ENCODE assay signal across 8 mouse cellular contexts in genomic region chr2:32536086-32536633, GRCm38 (mm10). TPM values are rescaled to one million over a fixed set of nuclear protein-coding genes. Genes with fewer than 3 reads are reported as not detected.
DNase-seq lines count a peak whose midpoint lies in the region; ATAC-seq lines count a peak whose summit lies in the region.

No protein-coding gene starts in this region.

- H3K27ac ChIP-seq in hindbrain, embryonic 14.5 days: peak overlapping the region; percentile 93
- H3K27ac ChIP-seq in liver, embryonic 11.5 days (ENCODE audit: low read depth, low read length): no peak overlapping the region
- peak overlapping the region; percentile 97 for H3K27ac ChIP-seq in neural tube, embryonic 15.5 days (replicated peaks)

- under 1% methylated on average over 14 of the region's 14 CpGs for WGBS in hindbrain, embryonic 14.5 days
- WGBS in liver, embryonic 11.5 days: 2% methylated on average over 14 of the region's 14 CpGs
- WGBS in neural tube, embryonic 15.5 days: under 1% methylated on average over 14 of the region's 14 CpGs

- no peak for ATAC-seq in erythroblast, adult 5-6 weeks (replicated peaks; ENCODE audit: low FRiP score, poor library complexity, severe bottlenecking)
- no peak for ATAC-seq in hindbrain, embryonic 14.5 days (ENCODE audit: low FRiP score)
- no peak for ATAC-seq in liver, embryonic 11.5 days (replicated peaks; ENCODE audit: low FRiP score)
- no peak for ATAC-seq in neural tube, embryonic 15.5 days (ENCODE audit: low FRiP score)

- peaks cover 66% of the 10 kb centered on the region for H3K27me3 ChIP-seq in erythroblast, embryonic 14.5 days (ENCODE audit: control insufficient read depth)
- no peaks in the 10 kb centered on the region for H3K27me3 ChIP-seq in hindbrain, embryonic 14.5 days (ENCODE audit: control insufficient read depth, insufficient read depth, low read length)
- H3K27me3 ChIP-seq in liver, embryonic 11.5 days (replicated peaks; ENCODE audit: control insufficient read depth, insufficient read depth, low read length): peaks cover 12% of the 10 kb centered on the region
- no peaks in the 10 kb centered on the region for H3K27me3 ChIP-seq in neural tube, embryonic 15.5 days (replicated peaks)

- no peaks in the 10 kb centered on the region; the same call in 1 of the 2 replicates for H3K9me3 ChIP-seq in erythroblast, embryonic 14.5 days (ENCODE audit: control insufficient read depth, low read length)
- no peaks in the 10 kb centered on the region for H3K9me3 ChIP-seq in hindbrain, embryonic 14.5 days (ENCODE audit: control insufficient read depth, low read length)
- no peaks in the 10 kb centered on the region for H3K9me3 ChIP-seq in liver, embryonic 11.5 days (ENCODE audit: control insufficient read depth, low read length)
- no peaks in the 10 kb centered on the region for H3K9me3 ChIP-seq in neural tube, embryonic 15.5 days (replicated peaks)

- DNase-seq in CD4-positive helper T cell, adult 2 months (ENCODE audit: low read depth, low spot score): peak; percentile 31
- DNase-seq in embryo, embryonic 9.5 days (ENCODE audit: extremely low spot score): peak; percentile 22
- peak; percentile 41 for DNase-seq in hindbrain, embryonic 14.5 days (ENCODE audit: low spot score)
- peak; percentile 54 for DNase-seq in liver, embryonic 11.5 days (ENCODE audit: low spot score)
- no peak for DNase-seq in yolk sac, embryonic 10.5 days (ENCODE audit: low spot score)

- peak overlapping the region; percentile 88 for H3K4me2 ChIP-seq in hindbrain, embryonic 14.5 days (replicated peaks)
- H3K4me2 ChIP-seq in liver, embryonic 11.5 days: peak overlapping the region; percentile 91
- H3K4me2 ChIP-seq in neural tube, embryonic 15.5 days: peak overlapping the region; percentile 74

- peak overlapping the region; percentile 79 for H3K4me3 ChIP-seq in erythroblast, embryonic 14.5 days (replicated peaks)
- peak overlapping the region; percentile 94 for H3K4me3 ChIP-seq in hindbrain, embryonic 14.5 days (replicated peaks; ENCODE audit: low read length)
- peak overlapping the region; percentile 69 for H3K4me3 ChIP-seq in liver, embryonic 11.5 days (ENCODE audit: low read depth, low read length)
- peak overlapping the region; percentile 94 for H3K4me3 ChIP-seq in neural tube, embryonic 15.5 days (replicated peaks)

- H3K9ac ChIP-seq in hindbrain, embryonic 14.5 days: peak overlapping the region; percentile 98
- H3K9ac ChIP-seq in liver, embryonic 11.5 days (ENCODE audit: low read depth, low read length): peak overlapping the region; percentile 61
- peak overlapping the region; percentile 94 for H3K9ac ChIP-seq in neural tube, embryonic 15.5 days (replicated peaks)

- H3K4me1 ChIP-seq in erythroblast, embryonic 14.5 days (ENCODE audit: control insufficient read depth): peaks cover 20% of the 10 kb centered on the region
- peaks cover 56% of the 10 kb centered on the region for H3K4me1 ChIP-seq in hindbrain, embryonic 14.5 days (replicated peaks; ENCODE audit: control insufficient read depth, insufficient read depth, low read length)
- peaks cover 19% of the 10 kb centered on the region; the same call in 1 of the 2 replicates for H3K4me1 ChIP-seq in liver, embryonic 11.5 days (replicated peaks; ENCODE audit: control insufficient read depth, insufficient read depth, low read length)
- peaks cover 62% of the 10 kb centered on the region for H3K4me1 ChIP-seq in neural tube, embryonic 15.5 days

- no peaks in the 10 kb centered on the region for H3K36me3 ChIP-seq in erythroblast, embryonic 14.5 days (ENCODE audit: control insufficient read depth)
- no peaks in the 10 kb centered on the region for H3K36me3 ChIP-seq in hindbrain, embryonic 14.5 days (replicated peaks; ENCODE audit: control insufficient read depth, insufficient read depth)
- no peaks in the 10 kb centered on the region for H3K36me3 ChIP-seq in liver, embryonic 11.5 days (ENCODE audit: control insufficient read depth, insufficient read depth, low read length)
- no peaks in the 10 kb centered on the region for H3K36me3 ChIP-seq in neural tube, embryonic 15.5 days

RNA-seq across cellular contexts. Expression of gene Fam102a, which starts 1.0 kb away (rescaled TPM):
- 0.03 and 0.06 TPM in 2 replicates for polyA plus RNA-seq in erythroblast, embryonic 14.5 days (2012)
- total RNA-seq in erythroblast, adult 5-6 weeks (2015; ENCODE audit: low replicate concordance): 1.2 and 2.7 TPM in 2 replicates
- total RNA-seq in erythroblast, adult 5-6 weeks (2017; ENCODE audit: low replicate concordance): 0.28 and 6.5 TPM in 2 replicates
- polyA plus RNA-seq in hindbrain, embryonic 14.5 days (2014; fragmentation: Nextera tagmentation; extraction: Ambion mirVana): 7.8 and 8.3 TPM in 2 replicates
- 4.1 and 6.5 TPM in 2 replicates for polyA plus RNA-seq in liver, embryonic 11.5 days (2014; fragmentation: Nextera tagmentation; extraction: Ambion mirVana)
- 6.7 and 7.0 TPM in 2 replicates for polyA plus RNA-seq in neural tube, embryonic 15.5 days (2015; fragmentation: Nextera tagmentation; extraction: Ambion mirVana)

RNA-seq across cellular contexts. Expression of gene Dpm2, which starts 34.5 kb away (rescaled TPM):
- 1.2 and 1.7 TPM in 2 replicates for polyA plus RNA-seq in erythroblast, embryonic 14.5 days (2012)
- total RNA-seq in erythroblast, adult 5-6 weeks (2015; ENCODE audit: low replicate concordance): 26.9 and 41.0 TPM in 2 replicates
- 8.6 and 18.2 TPM in 2 replicates for total RNA-seq in erythroblast, adult 5-6 weeks (2017; ENCODE audit: low replicate concordance)
- polyA plus RNA-seq in hindbrain, embryonic 14.5 days (2014; fragmentation: Nextera tagmentation; extraction: Ambion mirVana): 132 and 141 TPM in 2 replicates
- polyA plus RNA-seq in liver, embryonic 11.5 days (2014; fragmentation: Nextera tagmentation; extraction: Ambion mirVana): 100 and 109 TPM in 2 replicates
- 141 and 147 TPM in 2 replicates for polyA plus RNA-seq in neural tube, embryonic 15.5 days (2015; fragmentation: Nextera tagmentation; extraction: Ambion mirVana)

RNA-seq across cellular contexts. Expression of gene Pip5kl1, which starts 38.4 kb away (rescaled TPM):
- polyA plus RNA-seq in erythroblast, embryonic 14.5 days (2012): not detected in 2 replicates
- not detected in 2 replicates for total RNA-seq in erythroblast, adult 5-6 weeks (2015; ENCODE audit: low replicate concordance)
- 1.9 TPM in 1 of 2 replicates, not detected in the other for total RNA-seq in erythroblast, adult 5-6 weeks (2017; ENCODE audit: low replicate concordance)
- polyA plus RNA-seq in hindbrain, embryonic 14.5 days (2014; fragmentation: Nextera tagmentation; extraction: Ambion mirVana): 11.6 and 12.6 TPM in 2 replicates
- polyA plus RNA-seq in liver, embryonic 11.5 days (2014; fragmentation: Nextera tagmentation; extraction: Ambion mirVana): 0.48 TPM in 1 of 2 replicates, not detected in the other
- 16.3 and 17.8 TPM in 2 replicates for polyA plus RNA-seq in neural tube, embryonic 15.5 days (2015; fragmentation: Nextera tagmentation; extraction: Ambion mirVana)

RNA-seq across cellular contexts. Expression of gene 9430097D07Rik, which starts 39.3 kb away (rescaled TPM):
- not detected in 2 replicates for polyA plus RNA-seq in erythroblast, embryonic 14.5 days (2012)
- total RNA-seq in erythroblast, adult 5-6 weeks (2015; ENCODE audit: low replicate concordance): not detected in 2 replicates
- not detected in 2 replicates for total RNA-seq in erythroblast, adult 5-6 weeks (2017; ENCODE audit: low replicate concordance)
- 0.48 and 0.81 TPM in 2 replicates for polyA plus RNA-seq in hindbrain, embryonic 14.5 days (2014; fragmentation: Nextera tagmentation; extraction: Ambion mirVana)
- not detected in 2 replicates for polyA plus RNA-seq in liver, embryonic 11.5 days (2014; fragmentation: Nextera tagmentation; extraction: Ambion mirVana)
- polyA plus RNA-seq in neural tube, embryonic 15.5 days (2015; fragmentation: Nextera tagmentation; extraction: Ambion mirVana): 0.59 and 0.99 TPM in 2 replicates

RNA-seq across cellular contexts. Expression of gene St6galnac4, which starts 50.7 kb away (rescaled TPM):
- 0.21 and 0.30 TPM in 2 replicates for polyA plus RNA-seq in erythroblast, embryonic 14.5 days (2012)
- total RNA-seq in erythroblast, adult 5-6 weeks (2015; ENCODE audit: low replicate concordance): 8.8 and 9.4 TPM in 2 replicates
- 3.8 and 4.9 TPM in 2 replicates for total RNA-seq in erythroblast, adult 5-6 weeks (2017; ENCODE audit: low replicate concordance)
- polyA plus RNA-seq in hindbrain, embryonic 14.5 days (2014; fragmentation: Nextera tagmentation; extraction: Ambion mirVana): 32.3 and 36.8 TPM in 2 replicates
- 26.0 and 28.8 TPM in 2 replicates for polyA plus RNA-seq in liver, embryonic 11.5 days (2014; fragmentation: Nextera tagmentation; extraction: Ambion mirVana)
- polyA plus RNA-seq in neural tube, embryonic 15.5 days (2015; fragmentation: Nextera tagmentation; extraction: Ambion mirVana): 43.9 and 44.6 TPM in 2 replicates

Comparison
In these comparisons a context has a peak if more than half of its experiments do, and no peak if none do; other contexts are left out.
1. RNA of gene Dpm2, which starts 34.5 kb away (polyA plus RNA-seq): 141 to 147 TPM in neural tube, embryonic 15.5 days, 132 to 141 TPM in hindbrain, embryonic 14.5 days and 100 to 109 TPM in liver, embryonic 11.5 days; 1.2 to 1.7 TPM in erythroblast, embryonic 14.5 days; every median in the first group is over 10 times any median in the second.
2. Peak in every context shown above with its lines, with median percentiles within 50 percentile points of each other: H3K4me3 ChIP-seq, H3K4me2 ChIP-seq and H3K9ac ChIP-seq.